Mouse (Mus musculus) liver, embryonic 16.5 days (tissue): Measurements from ENCODE around the gene Meox1. TPM values are rescaled to one million over a fixed set of nuclear protein-coding genes. Genes with fewer than 3 reads are reported as not detected.

Source experiments
- ATAC-seq: fragments of 200-750 bp; cut with Nextera tagmentation; 2 replicates; pipeline ENCODE4 v1.8.0; 2017; ENCODE audit warnings: low read depth, mild to moderate bottlenecking, moderate number of reproducible peaks, moderate library complexity
- H3K27ac ChIP-seq: fragments of 300-500 bp; sonication (generic); 2 replicates; pipeline ENCODE4 v1.5.1; 2014; ENCODE audit warnings: mild to moderate bottlenecking, low read length
- H3K27me3 ChIP-seq: fragments of 300-500 bp; sonication (generic); 2 replicates; pipeline ENCODE4 v1.6.1; 2014; ENCODE audit warnings: low read depth, low read length, mixed read lengths; ENCODE audit not compliant: control insufficient read depth, insufficient read depth
- H3K36me3 ChIP-seq: fragments of 300-500 bp; sonication (generic); 2 replicates; pipeline ENCODE4 v1.6.1; 2014; ENCODE audit warnings: mild to moderate bottlenecking; ENCODE audit not compliant: control insufficient read depth, insufficient read depth
- H3K4me1 ChIP-seq: fragments of 300-500 bp; sonication (generic); 2 replicates; pipeline ENCODE4 v1.6.1; 2014; ENCODE audit warnings: low read depth, low read length, mixed read lengths; ENCODE audit not compliant: control insufficient read depth
- H3K4me2 ChIP-seq: fragments of 300-500 bp; sonication (generic); 2 replicates; pipeline ENCODE4 v1.6.1; 2014; ENCODE audit warnings: low read depth, low read length, mixed read lengths
- H3K4me3 ChIP-seq: fragments of 300-500 bp; sonication (generic); 2 replicates; pipeline ENCODE4 v1.5.1; 2014; ENCODE audit warnings: low read depth, mild to moderate bottlenecking, low read length
- H3K9ac ChIP-seq: fragments of 300-500 bp; sonication (generic); 2 replicates; pipeline ENCODE4 v1.6.1; 2014; ENCODE audit warnings: low read depth, low read length
- H3K9me3 ChIP-seq: fragments of 300-500 bp; sonication (generic); replicated peaks from 2 replicates; pipeline ENCODE4 v1.6.1; 2016; ENCODE audit warnings: low read length; ENCODE audit not compliant: control insufficient read depth
- WGBS: fragments of 180-500 bp; shearing (Covaris S2); extraction: QIAGEN DNeasy Blood & Tissue Kit; methylation state at CpG from one replicate; pipeline ENCODE4 v1.1.7; 2014; ENCODE audit not compliant: insufficient replicate concordance; 5-methylcytosine and 5-hydroxymethylcytosine counted together
- polyA plus RNA-seq: library from polyadenylated mRNA; unstranded; fragments of >200 nt; fragmentation: Nextera tagmentation; extraction: Ambion mirVana; gene quantifications from 2 replicates; pipeline ENCODE4 v1.2.1, GENCODE M21; 2015

The Meox1 gene
- polyA plus RNA-seq, 1 experiment from 2014 or later, result 0.47 TPM

DNA sequence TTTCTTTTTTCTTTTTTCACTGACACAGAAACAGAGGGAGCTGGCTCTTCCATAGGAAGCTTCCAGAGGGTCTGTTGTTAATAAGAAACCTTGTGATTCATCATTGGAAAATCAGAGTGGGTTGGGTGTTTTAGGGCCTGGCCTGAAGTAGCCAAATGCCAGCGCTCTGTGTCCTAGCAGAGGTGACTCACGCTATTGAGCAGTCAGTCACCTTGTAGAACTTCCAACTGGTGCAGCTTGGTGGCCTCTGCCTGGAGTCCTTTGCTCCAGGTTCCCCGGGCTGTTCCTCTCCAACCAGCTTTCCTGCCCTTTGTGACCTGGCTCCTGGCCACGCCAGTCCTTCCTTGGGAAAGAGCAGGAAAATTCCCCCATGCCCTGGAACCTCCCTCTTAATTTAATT lies 44.9 kb downstream of the Meox1 start:
- no peak for ATAC-seq
- H3K27ac ChIP-seq, result no peak overlapping the region
- H3K4me3 ChIP-seq, result no peak overlapping the region
- H3K4me2 ChIP-seq, result no peak overlapping the region
- H3K36me3 ChIP-seq, result no peaks in the 10 kb centered on the region
- H3K9me3 ChIP-seq, result no peaks in the 10 kb centered on the region
- H3K4me1 ChIP-seq, result no peaks in the 10 kb centered on the region
- no peak overlapping the region for H3K9ac ChIP-seq
- WGBS, result 52% methylated on average over 4 of the region's 4 CpGs
- H3K27me3 ChIP-seq, result no peaks in the 10 kb centered on the region

- Histone ChIP-seq H3K27ac (no peak overlapping the region), H3K4me1 (no peaks in the 10 kb centered on the region), H3K9ac (no peak overlapping the region), H3K36me3 (no peaks in the 10 kb centered on the region), H3K27me3 (no peaks in the 10 kb centered on the region), H3K9me3 (no peaks in the 10 kb centered on the region), H3K4me3 (no peak overlapping the region), H3K4me2 (no peak overlapping the region)
- ATAC-seq, result no peak
- 64% methylated on average over 5 of the region's 5 CpGs for WGBS
These were observed 46.7 kb downstream of the Meox1 start for GRCm38 (mm10) chr11:101847509-101847908.

DNA sequence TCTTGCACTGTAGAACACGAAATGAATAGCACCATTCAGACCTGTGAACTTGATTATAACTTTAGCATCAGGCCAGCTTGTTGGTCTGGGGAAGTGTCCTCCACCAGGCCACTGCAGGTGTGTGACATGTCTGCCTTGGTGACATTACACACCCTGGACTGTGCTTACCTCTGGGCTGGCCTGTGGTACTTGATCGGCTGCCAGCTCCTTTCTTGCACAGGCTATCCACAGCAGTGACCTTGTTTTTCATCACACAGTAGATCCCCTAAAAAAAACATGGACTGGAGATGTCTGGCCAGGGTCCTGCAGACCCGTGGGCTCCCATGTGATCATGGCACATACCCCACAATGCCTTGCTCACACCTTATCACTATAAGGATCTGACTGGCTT lies 51.4 kb downstream of the Meox1 start:
- ATAC-seq, result no peak
- peaks cover 2% of the 10 kb centered on the region; the same call in 1 of the 2 replicates for H3K9me3 ChIP-seq
- no peaks in the 10 kb centered on the region for H3K4me1 ChIP-seq
- no peak overlapping the region for H3K4me2 ChIP-seq
- H3K9ac ChIP-seq, result no peak overlapping the region
- 68% methylated on average over 3 of the region's 3 CpGs for WGBS
- H3K36me3 ChIP-seq, result no peaks in the 10 kb centered on the region
- H3K27ac ChIP-seq, result no peak overlapping the region
- H3K4me3 ChIP-seq, result no peak overlapping the region
- H3K27me3 ChIP-seq, result no peaks in the 10 kb centered on the region

DNA sequence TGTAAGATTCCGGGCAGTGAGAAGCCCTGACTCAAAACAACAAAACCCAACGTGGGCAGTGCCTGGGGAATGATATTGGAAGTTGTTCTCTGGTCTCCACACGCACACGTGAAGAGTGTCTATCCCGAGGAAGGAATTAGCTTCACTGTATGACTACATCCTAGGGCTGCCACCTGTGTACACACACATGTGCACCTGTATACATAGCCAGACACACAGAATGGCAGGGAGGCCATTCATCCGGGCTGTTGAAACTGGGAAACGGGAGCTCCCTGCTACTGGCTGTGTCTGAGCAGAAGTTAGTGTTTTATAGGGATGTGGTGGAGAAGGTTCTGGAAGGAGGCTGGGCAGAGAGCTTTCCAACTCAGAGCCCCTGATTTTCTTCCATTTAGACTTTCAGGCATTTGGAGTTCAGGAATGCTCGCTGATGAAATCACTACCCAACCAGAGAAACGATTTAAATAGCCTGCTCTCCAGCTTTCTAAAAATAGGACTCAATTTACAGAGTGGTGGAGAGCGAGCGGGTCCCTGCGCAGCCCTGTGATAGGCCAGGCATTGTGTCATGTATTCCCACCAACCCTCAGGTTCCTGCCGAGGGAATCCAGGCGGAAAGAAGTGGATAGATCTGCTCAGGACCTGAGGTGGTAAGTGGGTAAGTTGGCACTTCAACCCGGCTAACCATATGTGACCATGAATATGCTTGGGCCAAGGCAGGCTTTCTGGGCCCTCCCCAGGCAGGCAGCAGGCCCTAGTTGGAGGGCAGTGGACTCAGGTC lies 52.0 kb downstream of the Meox1 start:
- H3K4me1 ChIP-seq, result no peaks in the 10 kb centered on the region
- H3K27me3 ChIP-seq, result no peaks in the 10 kb centered on the region
- no peak overlapping the region for H3K4me3 ChIP-seq
- no peak for ATAC-seq
- WGBS, result 66% methylated on average over 15 of the region's 15 CpGs
- H3K36me3 ChIP-seq, result no peaks in the 10 kb centered on the region
- no peak overlapping the region for H3K9ac ChIP-seq
- H3K9me3 ChIP-seq, result peaks cover 2% of the 10 kb centered on the region; the same call in 1 of the 2 replicates
- H3K27ac ChIP-seq, result no peak overlapping the region
- H3K4me2 ChIP-seq, result no peak overlapping the region

DNA sequence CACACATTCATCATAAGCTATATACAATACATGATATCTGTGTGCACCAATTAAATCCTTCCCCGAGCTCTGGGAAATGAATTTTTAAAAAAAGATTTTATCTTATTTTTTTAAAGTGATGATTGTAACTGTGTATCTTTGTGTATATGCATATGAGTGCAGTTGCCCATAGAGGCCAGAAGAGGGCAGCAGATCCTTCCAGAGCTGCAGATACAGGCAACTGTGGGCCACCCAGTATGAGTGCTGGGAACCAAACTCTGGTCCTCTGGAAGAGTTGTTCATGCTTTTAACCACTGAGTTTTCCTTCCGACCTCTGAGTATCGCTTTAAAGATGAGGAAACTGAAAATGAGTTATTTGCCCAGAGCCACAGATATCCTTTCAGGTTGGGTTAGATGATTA lies 53.8 kb downstream of the Meox1 start:
- H3K27ac ChIP-seq, result no peak overlapping the region
- no peak overlapping the region for H3K9ac ChIP-seq
- no peaks in the 10 kb centered on the region for H3K4me1 ChIP-seq
- 86% methylated on average over 3 of the region's 3 CpGs for WGBS
- H3K27me3 ChIP-seq, result no peaks in the 10 kb centered on the region
- no peak for ATAC-seq
- H3K4me3 ChIP-seq, result no peak overlapping the region
- no peaks in the 10 kb centered on the region for H3K36me3 ChIP-seq
- no peak overlapping the region for H3K4me2 ChIP-seq
- peaks cover 2% of the 10 kb centered on the region; the same call in 1 of the 2 replicates for H3K9me3 ChIP-seq

DNA sequence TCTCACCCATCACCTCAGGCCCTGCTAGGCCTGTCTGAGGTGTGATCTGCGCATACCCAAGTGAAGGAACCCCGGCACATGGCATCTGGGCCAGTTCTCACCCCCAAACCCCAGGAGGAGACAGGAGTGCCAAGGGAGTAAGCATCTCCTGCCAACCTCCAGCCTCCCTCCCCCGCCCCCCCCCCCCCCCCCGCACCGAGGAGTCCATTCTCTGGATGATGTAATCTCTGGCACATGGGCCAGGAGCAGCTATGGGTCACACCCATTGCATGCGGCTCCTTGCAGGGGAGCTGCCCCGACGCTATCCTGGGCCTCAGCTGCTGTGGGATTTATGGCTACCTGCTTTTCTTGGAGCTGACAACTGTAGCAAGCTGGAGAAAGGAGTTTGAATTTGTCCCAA lies 54.7 kb downstream of the Meox1 start:
- no peak overlapping the region for H3K9ac ChIP-seq
- WGBS, result 57% methylated on average over 6 of the region's 8 CpGs
- no peak for ATAC-seq
- H3K27ac ChIP-seq, result no peak overlapping the region
- H3K4me2 ChIP-seq, result no peak overlapping the region
- H3K4me1 ChIP-seq, result no peaks in the 10 kb centered on the region
- H3K36me3 ChIP-seq, result no peaks in the 10 kb centered on the region
- H3K9me3 ChIP-seq, result peaks cover 2% of the 10 kb centered on the region; the same call in 1 of the 2 replicates
- no peak overlapping the region for H3K4me3 ChIP-seq
- H3K27me3 ChIP-seq, result no peaks in the 10 kb centered on the region

DNA sequence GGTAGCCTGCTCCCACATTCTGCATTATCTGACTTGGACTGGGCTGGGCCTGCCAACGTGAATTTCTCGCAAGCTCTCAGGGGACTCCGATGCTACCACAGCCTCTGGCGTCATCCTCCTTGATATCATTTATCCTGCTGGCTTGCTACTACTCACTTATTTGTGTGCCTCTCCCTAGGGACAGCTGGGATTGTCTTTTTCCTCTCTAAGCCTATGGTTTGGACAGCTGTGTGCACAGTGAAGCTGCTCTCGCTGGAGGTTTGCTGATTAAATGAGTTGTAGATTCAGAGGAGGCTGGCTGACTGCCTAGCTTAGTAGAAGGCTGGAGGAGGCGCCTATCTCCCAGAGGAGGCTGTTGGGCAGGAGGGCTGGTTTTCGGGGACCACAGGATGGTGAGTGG lies 62.2 kb downstream of the Meox1 start:
- no peak overlapping the region for H3K9ac ChIP-seq
- no peaks in the 10 kb centered on the region for H3K36me3 ChIP-seq
- H3K4me3 ChIP-seq, result no peak overlapping the region
- no peaks in the 10 kb centered on the region for H3K4me1 ChIP-seq
- no peak overlapping the region for H3K27ac ChIP-seq
- H3K27me3 ChIP-seq, result no peaks in the 10 kb centered on the region
- ATAC-seq, result no peak
- no peaks in the 10 kb centered on the region for H3K9me3 ChIP-seq
- no peak overlapping the region for H3K4me2 ChIP-seq
- 60% methylated on average over 7 of the region's 7 CpGs for WGBS

DNA sequence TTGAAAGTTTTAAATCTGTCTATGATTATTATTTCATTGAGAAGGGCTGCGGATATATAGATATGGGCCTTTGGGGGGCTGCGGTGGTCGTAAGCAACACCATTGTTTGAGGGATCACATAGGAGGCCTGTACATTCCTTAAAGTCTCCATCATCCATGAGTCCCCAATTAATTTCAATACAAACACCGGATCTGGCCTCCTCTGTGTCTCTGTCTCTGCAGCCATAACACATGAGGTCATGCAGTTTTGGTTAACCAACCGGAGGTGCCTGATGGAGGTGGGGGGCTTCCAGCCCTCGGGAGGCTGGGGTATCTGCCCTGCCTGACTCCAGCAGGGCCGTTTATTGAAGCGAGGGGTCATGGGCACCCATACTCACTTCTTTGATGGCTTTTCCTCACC lies 63.6 kb downstream of the Meox1 start:
- 48% methylated on average over 8 of the region's 8 CpGs for WGBS
- Histone ChIP-seq H3K27ac (no peak overlapping the region), H3K9me3 (no peaks in the 10 kb centered on the region), H3K9ac (no peak overlapping the region), H3K27me3 (no peaks in the 10 kb centered on the region), H3K36me3 (no peaks in the 10 kb centered on the region), H3K4me1 (no peaks in the 10 kb centered on the region), H3K4me2 (no peak overlapping the region), H3K4me3 (no peak overlapping the region)
- no peak for ATAC-seq

DNA sequence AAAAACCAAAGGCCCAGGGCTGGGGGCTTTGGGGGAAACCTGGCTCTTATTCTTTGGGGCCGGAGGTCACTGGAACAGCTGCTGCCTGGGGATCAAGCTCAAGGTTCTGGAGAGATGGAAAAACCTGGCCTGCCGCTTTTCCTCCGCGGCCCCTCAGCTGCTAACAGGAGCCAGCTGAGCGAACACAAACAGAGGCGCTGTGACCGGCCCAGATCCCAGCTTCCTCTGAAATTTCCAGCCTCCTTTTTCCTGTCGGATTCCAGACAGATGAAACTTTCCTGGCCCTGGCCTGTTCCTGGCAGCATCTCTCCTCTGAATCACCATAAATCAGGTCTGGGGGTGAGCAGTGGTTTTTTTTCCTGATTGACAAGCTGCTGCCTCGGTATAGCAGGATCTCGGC lies 64.1 kb downstream of the Meox1 start:
- no peaks in the 10 kb centered on the region for H3K27me3 ChIP-seq
- WGBS, result 32% methylated on average over 10 of the region's 10 CpGs
- H3K4me1 ChIP-seq, result no peaks in the 10 kb centered on the region
- no peak for ATAC-seq
- no peaks in the 10 kb centered on the region for H3K9me3 ChIP-seq
- H3K9ac ChIP-seq, result no peak overlapping the region
- no peak overlapping the region for H3K4me3 ChIP-seq
- no peaks in the 10 kb centered on the region for H3K36me3 ChIP-seq
- no peak overlapping the region for H3K27ac ChIP-seq
- no peak overlapping the region for H3K4me2 ChIP-seq
